Mouse (Mus musculus) liver, embryonic 12.5 days (tissue): Measurements from ENCODE around the gene Dvl2. TPM values are rescaled to one million over a fixed set of nuclear protein-coding genes. Genes with fewer than 3 reads are reported as not detected.
A peak's percentile ranks its signal among the peaks of the same experiment; 100 is the strongest.
"Not testable (repeated sequence)": the region's sequence is repeated elsewhere in the genome, so short reads cannot be mapped to it uniquely, and the experiment has no call there.

Experiments
- ATAC-seq: fragments of 200-750 bp; cut with Nextera tagmentation; 2 replicates; pipeline ENCODE4 v1.8.0; 2017; ENCODE audit warnings: moderate number of reproducible peaks, mild to moderate bottlenecking, moderate library complexity
- H3K27ac ChIP-seq: fragments of 300-500 bp; sonication (generic); 2 replicates; pipeline ENCODE4 v1.5.1; 2016; ENCODE audit warnings: mild to moderate bottlenecking
- H3K27me3 ChIP-seq: fragments of 300-500 bp; sonication (generic); replicated peaks from 2 replicates; pipeline ENCODE4 v1.6.1; 2016; ENCODE audit warnings: mild to moderate bottlenecking, moderate library complexity
- H3K36me3 ChIP-seq: fragments of 300-500 bp; sonication (generic); 2 replicates; pipeline ENCODE4 v1.6.1; 2016; ENCODE audit warnings: mild to moderate bottlenecking, moderate library complexity
- H3K4me1 ChIP-seq: fragments of 300-500 bp; sonication (generic); 2 replicates; pipeline ENCODE4 v1.6.1; 2016
- H3K4me2 ChIP-seq: fragments of 300-500 bp; sonication (generic); 2 replicates; pipeline ENCODE4 v1.6.1; 2016; ENCODE audit warnings: mild to moderate bottlenecking, moderate library complexity
- H3K4me3 ChIP-seq: fragments of 300-500 bp; sonication (generic); 2 replicates; pipeline ENCODE4 v1.5.1; 2016; ENCODE audit warnings: mild to moderate bottlenecking, moderate library complexity
- H3K9ac ChIP-seq: fragments of 300-500 bp; sonication (generic); 2 replicates; pipeline ENCODE4 v1.6.1; 2016; ENCODE audit warnings: mild to moderate bottlenecking, moderate library complexity
- H3K9me3 ChIP-seq: fragments of 300-500 bp; sonication (generic); replicated peaks from 2 replicates; pipeline ENCODE4 v1.6.1; 2016; ENCODE audit warnings: mild to moderate bottlenecking, moderate library complexity
- WGBS: fragments of 180-500 bp; shearing (Covaris S2); methylation state at CpG from one replicate; pipeline ENCODE4 v1.1.7; 2016; ENCODE audit not compliant: insufficient replicate concordance; 5-methylcytosine and 5-hydroxymethylcytosine counted together
- polyA plus RNA-seq: library from polyadenylated mRNA; unstranded; fragments of >200 nt; fragmentation: Nextera tagmentation; extraction: Ambion mirVana; gene quantifications from 2 replicates; pipeline ENCODE4 v1.2.1, GENCODE M21; 2016

The Dvl2 gene
- polyA plus RNA-seq, 1 experiment from 2014 or later, result 13.4 TPM

DNA sequence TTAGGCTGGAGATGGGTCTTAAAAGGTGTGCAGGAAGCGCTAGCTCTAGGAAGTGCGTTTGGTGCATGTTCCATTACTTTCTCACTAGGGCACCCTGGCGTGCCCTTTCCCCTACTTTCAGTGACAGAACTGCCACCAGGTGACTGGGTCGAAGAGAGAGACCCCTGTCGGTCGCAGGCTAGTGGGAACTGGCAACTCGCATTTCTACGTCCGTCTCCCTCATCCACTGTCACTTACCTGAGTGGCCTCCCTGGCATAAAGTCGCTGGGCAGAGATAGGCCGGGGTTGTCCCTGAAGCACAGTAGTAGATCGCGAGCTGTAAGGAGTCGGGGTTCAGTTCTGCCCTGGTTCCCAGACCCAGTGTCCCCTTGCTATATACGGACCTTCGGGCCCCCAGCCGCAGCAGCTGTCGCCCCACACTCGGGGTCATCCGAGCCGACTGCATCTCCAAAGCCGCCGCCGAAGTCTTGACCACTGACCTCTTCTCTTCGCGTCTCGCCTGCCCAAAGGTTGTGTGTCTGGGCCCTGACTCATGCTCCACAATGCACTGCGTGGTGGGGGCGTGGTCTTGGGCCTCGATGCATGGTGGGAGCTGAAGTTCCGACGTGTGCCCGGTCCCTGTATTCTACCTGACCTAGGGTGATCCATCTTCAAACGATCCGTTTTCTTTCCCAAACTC is 14.6 kb downstream of the Dvl2 start, which contains the start of gene Acadvl:
Gene Acadvl (minus strand): TSS at position 532 of the 679 bp plus-strand sequence.
- Histone ChIP-seq H3K4me2 (peak within 1 kb of the TSS; percentile 84), H3K36me3 (peaks cover 40% of the 10 kb centered on the region), H3K9me3 (no peaks in the 10 kb centered on the region), H3K27ac (peak within 1 kb of the TSS; percentile 78), H3K4me3 (peak within 1 kb of the TSS; percentile 68), H3K27me3 (no peaks in the 10 kb centered on the region), H3K9ac (peak within 1 kb of the TSS; percentile 82), H3K4me1 (peaks cover 52% of the 10 kb centered on the region)
- peak; percentile 91 for ATAC-seq
- WGBS, result under 1% methylated on average over 35 of the region's 35 CpGs

DNA sequence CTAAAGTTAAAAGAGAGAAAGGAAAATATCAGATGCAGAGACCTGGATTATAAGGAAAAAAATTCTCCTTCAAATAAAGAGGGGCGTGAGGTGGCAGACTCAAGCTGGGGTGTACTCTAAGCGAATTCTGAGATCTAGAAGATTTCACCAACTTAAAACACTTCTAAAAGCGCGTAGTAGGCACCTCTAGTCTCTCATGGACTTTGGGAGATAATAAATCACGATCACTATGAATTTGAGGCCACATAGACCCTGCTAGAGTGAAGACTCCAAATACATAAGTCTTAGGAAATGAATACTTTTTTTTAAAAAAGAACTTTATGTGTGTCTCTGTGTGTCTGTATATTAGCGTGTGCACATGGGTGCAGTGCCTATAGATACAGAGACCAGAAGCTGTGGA is 15.3 kb downstream of the Dvl2 start:
- WGBS, result 58% methylated on average over 6 of the region's 6 CpGs
- H3K4me1 ChIP-seq, result peaks cover 58% of the 10 kb centered on the region
- H3K9me3 ChIP-seq, result no peaks in the 10 kb centered on the region
- H3K9ac ChIP-seq, result peak overlapping the region; percentile 82
- H3K4me2 ChIP-seq, result peak overlapping the region; percentile 84
- no peak overlapping the region for H3K27ac ChIP-seq
- peak overlapping the region; percentile 68 for H3K4me3 ChIP-seq
- H3K36me3 ChIP-seq, result peaks cover 34% of the 10 kb centered on the region
- H3K27me3 ChIP-seq, result no peaks in the 10 kb centered on the region
- no peak for ATAC-seq

DNA sequence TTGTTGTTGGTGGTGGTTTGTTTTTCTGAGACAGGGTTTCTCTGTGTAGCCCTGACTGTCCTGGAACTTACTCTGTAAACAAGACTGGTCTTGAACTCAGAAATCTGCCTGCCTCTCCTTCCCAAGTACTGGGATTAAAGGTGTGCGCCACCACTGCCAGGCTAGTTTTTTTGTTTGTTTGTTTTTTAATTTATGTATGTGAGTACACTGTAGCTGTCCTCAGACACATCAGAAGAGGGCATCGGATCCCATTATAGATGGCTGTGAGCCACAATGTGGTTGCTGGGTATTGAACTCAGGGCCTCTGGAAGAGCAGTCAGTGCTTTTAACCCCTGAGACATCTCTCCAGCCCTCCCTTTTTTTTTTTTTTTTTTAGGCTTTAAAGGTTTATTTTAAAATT is 15.8 kb downstream of the Dvl2 start:
- H3K4me2 ChIP-seq, H3K9me3 ChIP-seq, H3K27ac ChIP-seq, H3K4me3 ChIP-seq, H3K9ac ChIP-seq, H3K27me3 ChIP-seq, ATAC-seq: not testable (repeated sequence)
- peaks cover 29% of the 10 kb centered on the region for H3K36me3 ChIP-seq
- 78% methylated on average over 2 of the region's 2 CpGs for WGBS
- peaks cover 63% of the 10 kb centered on the region for H3K4me1 ChIP-seq

DNA sequence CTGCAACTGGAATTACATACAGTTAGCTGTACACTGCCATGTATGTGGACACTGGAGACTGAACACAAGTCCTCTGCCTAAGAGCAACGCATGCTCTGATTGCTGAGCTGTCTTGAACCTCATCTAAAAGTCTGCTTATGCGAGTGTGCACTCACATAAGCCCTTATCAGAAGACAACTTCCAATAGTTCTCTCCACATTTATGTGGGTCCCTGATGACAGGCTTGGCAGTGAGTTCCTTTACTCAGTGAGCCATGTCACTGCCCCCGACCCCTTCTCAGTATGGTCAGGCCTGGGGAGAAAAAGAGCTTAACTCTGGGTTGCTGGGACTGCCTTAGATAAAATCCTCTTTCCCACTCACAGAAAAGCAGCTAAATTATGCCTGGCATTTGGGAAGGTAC is 16.3 kb downstream of the Dvl2 start, which contains the start of gene Dlg4:
Gene Dlg4 (plus strand): TSS at position 274 of the 400 bp plus-strand sequence.
- no peak within 1 kb of the TSS for H3K27ac ChIP-seq
- peak within 1 kb of the TSS; percentile 82; the same call in 1 of the 2 replicates for H3K9ac ChIP-seq
- H3K4me2 ChIP-seq, result peak within 1 kb of the TSS; percentile 84; the same call in 1 of the 2 replicates
- no peaks in the 10 kb centered on the region for H3K9me3 ChIP-seq
- no peak within 1 kb of the TSS for H3K4me3 ChIP-seq
- H3K4me1 ChIP-seq, result peaks cover 68% of the 10 kb centered on the region
- 56% methylated on average over 3 of the region's 3 CpGs for WGBS
- ATAC-seq, result no peak
- no peaks in the 10 kb centered on the region for H3K27me3 ChIP-seq
- H3K36me3 ChIP-seq, result peaks cover 24% of the 10 kb centered on the region

DNA sequence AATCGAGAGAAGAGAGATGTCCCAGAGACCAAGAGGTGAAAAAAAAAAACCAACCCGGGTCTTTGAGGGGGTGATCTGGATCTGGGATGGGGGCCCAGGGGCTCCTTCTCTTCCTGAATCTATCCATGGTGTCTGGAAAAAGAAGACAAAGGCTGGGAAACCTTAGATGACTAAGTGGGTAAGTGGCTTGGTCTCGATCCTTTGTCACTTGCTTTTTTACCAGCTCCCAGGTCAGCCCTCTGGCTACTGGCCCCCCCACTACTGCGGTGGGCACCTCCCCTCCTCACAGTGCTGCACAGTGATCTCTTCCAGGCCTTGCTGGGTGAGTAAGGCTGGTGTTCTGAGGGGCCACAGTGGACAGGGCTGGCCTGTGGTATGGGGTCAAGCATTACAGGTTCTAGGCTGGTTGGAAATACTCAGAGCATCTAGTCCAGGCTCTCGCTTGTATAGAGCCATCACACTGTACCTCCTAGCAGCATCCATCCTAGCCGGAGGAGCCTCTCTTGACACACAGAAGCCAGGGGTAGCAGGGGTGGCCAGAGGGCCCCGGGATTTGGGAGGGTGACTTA is 16.9 kb downstream of the Dvl2 start:
- H3K4me2 ChIP-seq, result no peak overlapping the region

DNA sequence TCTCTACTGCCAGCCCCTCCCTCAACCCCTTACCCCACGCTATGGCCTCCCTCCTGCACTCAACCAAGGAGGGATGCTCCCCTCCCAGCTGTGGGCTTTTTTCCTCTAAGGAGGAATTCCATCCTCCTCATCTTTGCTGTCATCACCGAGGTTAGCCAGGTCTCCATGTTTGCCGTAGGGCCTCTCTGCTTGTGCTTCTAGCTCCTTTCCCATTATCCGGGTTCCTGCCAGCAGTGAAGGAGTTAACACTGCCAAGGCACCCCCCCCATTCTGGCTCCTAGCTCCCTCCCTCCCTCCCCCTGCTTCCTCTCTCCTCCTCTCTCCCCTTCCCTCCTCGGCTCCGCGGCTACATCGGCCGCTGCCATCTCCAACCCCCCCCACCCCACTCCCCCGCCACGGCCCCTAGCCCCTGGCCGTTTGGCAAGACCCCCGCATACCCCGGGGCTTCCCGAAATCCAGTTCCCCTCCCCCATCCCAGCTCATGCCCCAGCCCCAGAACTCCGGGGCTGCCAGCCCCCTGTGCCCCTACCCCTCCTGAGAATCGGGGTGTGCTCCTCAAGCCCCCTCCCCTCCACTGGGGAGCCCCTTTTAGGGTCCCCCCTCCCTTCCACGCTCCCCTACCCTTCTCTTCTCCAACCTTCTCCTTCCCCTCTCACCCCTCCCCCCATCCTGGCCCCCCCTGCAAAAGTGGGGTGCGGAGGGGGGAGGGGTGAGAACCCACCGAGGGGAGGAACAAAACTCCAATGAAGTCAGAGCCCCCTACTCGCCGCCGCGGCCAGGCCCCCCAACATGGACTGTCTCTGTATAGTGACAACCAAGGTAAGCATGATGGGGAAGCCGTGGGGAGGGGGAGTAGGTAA is 18.0 kb downstream of the Dvl2 start:
- H3K27me3 ChIP-seq, result peaks cover 15% of the 10 kb centered on the region
- peak overlapping the region; percentile 71 for H3K4me2 ChIP-seq
- peaks cover 78% of the 10 kb centered on the region for H3K4me1 ChIP-seq
- 3% methylated on average over 25 of the region's 25 CpGs for WGBS
- peak overlapping the region; percentile 62 for H3K9ac ChIP-seq
- H3K9me3 ChIP-seq, result no peaks in the 10 kb centered on the region
- peaks cover 7% of the 10 kb centered on the region for H3K36me3 ChIP-seq
- peak overlapping the region; percentile 65 for H3K27ac ChIP-seq
- ATAC-seq, result no peak
- peak overlapping the region; percentile 52 for H3K4me3 ChIP-seq

More for the DNA sequence above, 16.9 kb downstream of the Dvl2 start:
- Histone ChIP-seq H3K4me3 (no peak overlapping the region), H3K4me1 (peaks cover 69% of the 10 kb centered on the region), H3K9ac (no peak overlapping the region), H3K36me3 (peaks cover 18% of the 10 kb centered on the region), H3K9me3 (no peaks in the 10 kb centered on the region), H3K27ac (no peak overlapping the region), H3K27me3 (peaks cover 4% of the 10 kb centered on the region; the same call in 1 of the 2 replicates)
- ATAC-seq, result no peak
- WGBS, result 46% methylated on average over 7 of the region's 7 CpGs

DNA sequence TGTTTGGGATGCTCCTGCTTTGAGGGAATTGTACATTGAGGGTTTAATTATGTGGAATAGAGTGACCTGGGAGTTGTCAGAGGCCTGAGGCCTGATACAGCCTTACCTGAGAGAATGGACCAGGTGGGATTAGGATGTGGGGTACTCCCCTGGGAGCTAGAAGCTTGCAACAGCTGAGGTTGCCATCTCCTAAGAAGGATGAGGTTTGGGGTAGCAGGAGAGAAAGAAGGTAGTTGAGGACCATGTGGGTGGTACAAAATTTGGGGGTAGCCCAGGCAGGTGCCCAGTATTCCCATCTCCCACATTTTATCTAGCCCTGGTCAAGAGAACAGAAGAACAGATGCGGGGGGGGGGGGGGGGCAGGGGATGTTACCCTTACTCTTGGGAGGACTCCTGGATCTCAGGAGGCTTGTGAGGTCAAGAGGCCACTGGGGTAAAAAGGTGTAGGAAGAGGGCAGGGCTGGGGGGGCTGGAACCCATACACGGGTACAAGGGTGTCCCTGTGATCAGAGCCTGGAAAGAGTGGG is 19.2 kb downstream of the Dvl2 start:
- Histone ChIP-seq H3K9ac (no peak overlapping the region), H3K36me3 (no peaks in the 10 kb centered on the region), H3K27me3 (peaks cover 26% of the 10 kb centered on the region), H3K9me3 (no peaks in the 10 kb centered on the region), H3K4me2 (peak overlapping the region; percentile 71), H3K4me3 (no peak overlapping the region), H3K27ac (peak overlapping the region; percentile 54; the same call in 1 of the 2 replicates), H3K4me1 (peaks cover 81% of the 10 kb centered on the region)
- ATAC-seq, result no peak
- WGBS, result 29% methylated on average over 2 of the region's 2 CpGs

DNA sequence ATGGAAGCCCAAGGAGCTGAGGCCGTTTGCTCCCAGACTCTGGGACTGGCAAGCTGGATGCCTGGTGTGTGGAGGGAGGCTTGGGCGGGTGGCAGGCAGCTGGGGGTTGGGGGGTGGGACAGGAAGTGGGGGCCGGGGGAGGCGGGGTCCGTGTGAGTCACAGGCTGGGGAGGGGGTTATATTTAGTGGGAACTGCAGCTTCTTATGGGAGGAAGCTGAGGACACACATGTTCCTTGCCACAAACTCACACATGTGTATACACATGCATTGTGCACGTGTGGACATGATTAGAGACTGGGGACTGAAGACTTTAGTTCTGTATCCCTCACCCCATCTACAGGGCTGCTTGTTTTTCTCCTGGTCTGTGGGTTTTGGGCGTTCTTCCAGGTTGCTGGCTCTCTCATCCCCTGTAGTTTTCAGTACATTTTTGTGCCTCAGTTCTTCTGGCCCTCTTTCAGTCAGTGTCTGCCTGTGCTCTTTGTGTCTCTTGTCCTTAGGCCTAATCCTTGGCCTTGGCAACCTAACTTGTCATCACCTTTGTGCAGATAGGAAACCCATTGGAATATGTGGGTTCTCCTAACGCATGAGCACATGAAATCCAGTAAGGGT is 19.7 kb downstream of the Dvl2 start:
- no peaks in the 10 kb centered on the region for H3K9me3 ChIP-seq
- H3K4me1 ChIP-seq, result peaks cover 76% of the 10 kb centered on the region
- peak overlapping the region; percentile 71 for H3K4me2 ChIP-seq
- H3K27me3 ChIP-seq, result peaks cover 32% of the 10 kb centered on the region
- WGBS, result 21% methylated on average over 8 of the region's 8 CpGs
- H3K9ac ChIP-seq, result no peak overlapping the region
- peak overlapping the region; percentile 54 for H3K27ac ChIP-seq
- ATAC-seq, result no peak
- peak overlapping the region; percentile 57; the same call in 1 of the 2 replicates for H3K4me3 ChIP-seq
- no peaks in the 10 kb centered on the region for H3K36me3 ChIP-seq

DNA sequence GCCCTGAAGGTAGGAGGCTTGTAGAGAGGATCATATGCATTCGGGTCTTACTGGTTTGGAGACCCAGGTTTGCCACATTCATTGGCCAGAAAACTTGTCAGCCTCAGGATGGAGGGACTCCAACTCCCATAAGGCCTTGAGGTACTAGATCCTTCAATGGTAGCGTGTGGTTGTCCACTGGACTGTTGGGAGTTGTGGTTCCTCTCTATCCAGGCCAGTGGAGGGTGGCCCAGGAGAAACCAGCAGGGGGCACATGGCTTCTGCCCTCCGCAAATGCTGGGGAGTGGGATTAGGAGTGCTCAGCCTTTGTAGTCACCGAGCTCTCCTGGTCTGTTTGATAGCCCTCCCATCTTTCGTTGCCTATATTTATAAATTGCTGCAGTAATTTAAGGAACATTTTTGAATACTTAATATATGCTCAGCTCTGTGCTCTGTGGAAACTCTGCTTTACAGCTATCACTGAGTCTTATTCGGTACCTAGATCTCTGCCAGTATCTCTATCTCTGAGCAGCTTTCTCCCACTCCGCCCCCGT is 20.4 kb downstream of the Dvl2 start:
- Histone ChIP-seq H3K9me3 (no peaks in the 10 kb centered on the region), H3K27me3 (peaks cover 39% of the 10 kb centered on the region), H3K36me3 (no peaks in the 10 kb centered on the region), H3K9ac (peak overlapping the region; percentile 19), H3K27ac (peak overlapping the region; percentile 57), H3K4me2 (peak overlapping the region; percentile 71), H3K4me1 (peaks cover 71% of the 10 kb centered on the region), H3K4me3 (peak overlapping the region; percentile 57)
- peak; percentile 82 for ATAC-seq
- 2% methylated on average over 8 of the region's 8 CpGs for WGBS

DNA sequence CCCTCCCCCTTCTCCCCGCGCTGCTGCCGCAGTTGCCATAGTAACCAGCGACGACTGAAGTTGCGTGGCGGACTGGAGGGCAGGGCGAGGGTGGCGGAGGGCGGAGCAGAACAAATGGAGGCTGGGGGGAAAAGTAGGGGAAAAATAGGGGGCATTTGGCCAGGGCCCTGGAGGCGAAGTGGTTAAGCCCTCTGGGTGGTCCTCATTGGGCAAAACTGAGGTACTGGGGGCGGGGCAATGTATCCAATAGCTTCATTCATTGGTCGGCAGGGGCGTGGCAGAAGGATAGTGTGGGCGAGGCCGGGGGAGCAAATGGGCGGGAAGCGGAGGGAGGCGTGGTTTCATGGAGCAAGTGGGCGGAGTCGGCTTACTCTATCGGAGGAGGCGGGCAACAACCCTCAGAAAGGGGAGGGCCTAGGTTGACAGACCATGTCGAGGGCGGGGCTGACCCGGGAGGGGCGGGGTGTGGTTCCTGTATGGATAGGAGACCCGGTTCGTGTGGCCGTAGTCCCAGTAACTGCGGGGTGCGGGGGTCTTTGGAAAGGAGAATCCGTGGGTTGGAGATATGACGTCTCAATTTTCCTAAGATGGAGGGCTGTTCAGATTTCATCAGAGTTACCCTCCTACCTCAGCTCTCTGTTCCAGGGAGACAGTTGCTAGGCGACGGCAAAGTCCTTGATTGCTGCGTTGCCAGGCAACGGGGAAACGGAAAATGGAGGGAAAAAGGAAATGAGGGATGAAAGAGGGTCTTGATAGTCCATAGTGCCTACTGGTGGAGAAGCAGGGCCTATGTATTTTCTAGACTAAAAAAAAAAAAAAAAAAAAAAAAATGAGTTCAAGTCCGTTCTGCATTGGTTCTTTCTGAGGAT is 21.1 kb downstream of the Dvl2 start:
- ATAC-seq, result peak; percentile 78
- H3K9ac ChIP-seq, result peak overlapping the region; percentile 19
- no peaks in the 10 kb centered on the region for H3K36me3 ChIP-seq
- H3K4me2 ChIP-seq, result peak overlapping the region; percentile 71
- H3K27ac ChIP-seq, result peak overlapping the region; percentile 57
- H3K27me3 ChIP-seq, result peaks cover 46% of the 10 kb centered on the region
- peaks cover 73% of the 10 kb centered on the region for H3K4me1 ChIP-seq
- no peaks in the 10 kb centered on the region for H3K9me3 ChIP-seq
- WGBS, result 3% methylated on average over 40 of the region's 40 CpGs
- peak overlapping the region; percentile 57 for H3K4me3 ChIP-seq
